ENCODE assay signal across 13 mouse cellular contexts in the genomic region with DNA sequence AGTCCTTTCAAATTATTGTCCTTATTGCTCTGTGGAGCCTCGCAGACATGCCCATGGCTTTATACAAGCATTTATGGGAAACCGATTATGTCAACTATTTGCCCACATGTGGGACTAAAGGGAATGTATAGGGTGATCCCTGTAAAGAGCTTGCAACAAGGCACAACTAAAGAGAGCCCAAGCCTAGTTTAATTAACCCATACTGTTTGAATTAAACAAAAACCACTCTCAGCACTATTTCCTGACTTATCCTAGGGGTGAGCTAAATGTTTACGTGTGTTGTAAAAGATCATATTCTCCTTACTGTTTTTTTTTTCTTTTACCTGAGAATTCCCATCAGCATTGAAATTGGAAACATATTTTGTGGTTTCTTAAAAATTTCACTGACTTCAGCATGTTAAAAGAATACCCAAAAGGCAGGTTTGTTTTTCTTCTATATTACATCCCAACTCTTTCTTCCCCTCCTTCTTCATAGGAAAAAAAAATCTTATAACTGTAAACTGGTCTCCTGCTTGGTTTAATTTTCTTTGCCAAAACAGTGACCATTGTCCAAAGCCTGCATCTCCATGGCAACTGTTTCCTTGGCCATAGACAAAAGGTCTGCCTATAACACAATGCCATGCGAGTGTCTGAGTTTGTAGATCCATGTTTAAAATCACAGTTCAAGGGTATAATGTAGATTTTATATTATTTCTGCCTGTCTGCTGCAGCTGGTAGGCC.
DNase-seq lines count a peak whose midpoint lies in the region; ATAC-seq lines count a peak whose summit lies in the region.
"Had no signal": no experiment of that assay in that cellular context is flagged by ENCODE, and none has a peak within 500 bp of the region (broad histone marks: within the 10 kb centered on the region; RNA-seq: fewer than 3 reads in every experiment).

No protein-coding gene starts in this region.

- H3K4me1 ChIP-seq in embryonic facial prominence, embryonic 14.5 days (ENCODE audit: control insufficient read depth, insufficient read depth, low read length) = peaks cover 23% of the 10 kb centered on the region
- peaks cover 4% of the 10 kb centered on the region; the same call in 1 of the 2 replicates for H3K4me1 ChIP-seq in hindbrain, embryonic 16.5 days (ENCODE audit: control insufficient read depth, insufficient read depth, low read depth, low read length)
- peaks cover 11% of the 10 kb centered on the region for H3K4me1 ChIP-seq in midbrain, embryonic 14.5 days (ENCODE audit: control insufficient read depth, insufficient read depth, low read length)

- no peak overlapping the region for H3K4me3 ChIP-seq in embryonic facial prominence, embryonic 14.5 days (ENCODE audit: low read depth, low read length)
- no peak overlapping the region for H3K4me3 ChIP-seq in hindbrain, embryonic 16.5 days (ENCODE audit: low read length)
- H3K4me3 ChIP-seq in midbrain, embryonic 14.5 days (replicated peaks; ENCODE audit: low read depth, low read length) = no peak overlapping the region

- no peaks in the 10 kb centered on the region for H3K9me3 ChIP-seq in embryonic facial prominence, embryonic 14.5 days (ENCODE audit: control insufficient read depth, low read length)
- H3K9me3 ChIP-seq in hindbrain, embryonic 16.5 days (ENCODE audit: control insufficient read depth, low read length) = no peaks in the 10 kb centered on the region
- no peaks in the 10 kb centered on the region for H3K9me3 ChIP-seq in midbrain, embryonic 14.5 days (ENCODE audit: control insufficient read depth, low read length)

- H3K4me2 ChIP-seq in embryonic facial prominence, embryonic 14.5 days (ENCODE audit: low read depth, low read length) = no peak overlapping the region
- H3K4me2 ChIP-seq in hindbrain, embryonic 16.5 days (ENCODE audit: low read length) = no peak overlapping the region
- H3K4me2 ChIP-seq in midbrain, embryonic 14.5 days (ENCODE audit: low read length) = no peak overlapping the region

- peak; percentile 82 for ATAC-seq in embryonic facial prominence, embryonic 14.5 days (ENCODE audit: low read depth)
- ATAC-seq in hindbrain, embryonic 16.5 days = 0 out of 2 replicates have a peak, but pooled peaks have one; percentile 65
- no peak for ATAC-seq in midbrain, embryonic 14.5 days (ENCODE audit: low FRiP score, low TSS enrichment)
- ATAC-seq: lung, postnatal 0 days had no signal

- peak overlapping the region; percentile 61; the same call in 1 of the 2 replicates for H3K27ac ChIP-seq in embryonic facial prominence, embryonic 14.5 days (replicated peaks; ENCODE audit: low read depth, low read length)
- H3K27ac ChIP-seq in hindbrain, embryonic 16.5 days (ENCODE audit: low read depth, low read length) = 0 out of 2 replicates have a peak overlapping the region, but pooled peaks have one; percentile 39
- 0 out of 2 replicates have a peak overlapping the region, but pooled peaks have one; percentile 26 for H3K27ac ChIP-seq in midbrain, embryonic 14.5 days (replicated peaks; ENCODE audit: low read depth, low read length)

- no peaks in the 10 kb centered on the region for H3K36me3 ChIP-seq in embryonic facial prominence, embryonic 14.5 days (ENCODE audit: control insufficient read depth, insufficient read depth, low read length)
- H3K36me3 ChIP-seq in hindbrain, embryonic 16.5 days (ENCODE audit: control insufficient read depth, insufficient read depth, low read length) = no peaks in the 10 kb centered on the region
- H3K36me3 ChIP-seq in midbrain, embryonic 14.5 days (ENCODE audit: control insufficient read depth, insufficient read depth, low read length) = no peaks in the 10 kb centered on the region

- WGBS in embryonic facial prominence, embryonic 14.5 days = 30% methylated on average over 4 of the region's 4 CpGs
- 33% methylated on average over 4 of the region's 4 CpGs for WGBS in hindbrain, embryonic 16.5 days
- WGBS in midbrain, embryonic 14.5 days = 44% methylated on average over 4 of the region's 4 CpGs

- intact Hi-C loops in heart, postnatal 10 days (cut with DNase I) = no loop called here

- no peaks in the 10 kb centered on the region for H3K27me3 ChIP-seq in embryonic facial prominence, embryonic 14.5 days (replicated peaks; ENCODE audit: control insufficient read depth, insufficient read depth, low read length)
- H3K27me3 ChIP-seq in hindbrain, embryonic 16.5 days (replicated peaks; ENCODE audit: control insufficient read depth, insufficient read depth, low read length) = no peaks in the 10 kb centered on the region
- H3K27me3 ChIP-seq in midbrain, embryonic 14.5 days (ENCODE audit: control insufficient read depth, insufficient read depth, low read length) = no peaks in the 10 kb centered on the region
- H3K27me3 ChIP-seq: CH12.LX had no signal

- H3K9ac ChIP-seq in embryonic facial prominence, embryonic 14.5 days (ENCODE audit: low read depth, low read length) = no peak overlapping the region
- H3K9ac ChIP-seq in hindbrain, embryonic 16.5 days (ENCODE audit: low read depth, low read length) = no peak overlapping the region
- H3K9ac ChIP-seq in midbrain, embryonic 14.5 days (replicated peaks; ENCODE audit: low read length) = no peak overlapping the region

- DNase-seq in embryo, embryonic 11 days = peak; percentile 37
- DNase-seq in embryonic facial prominence, embryonic 14.5 days (ENCODE audit: low spot score) = peak; percentile 30
- peak; percentile 62 for DNase-seq in midbrain, embryonic 14.5 days
- no peak for DNase-seq in urinary bladder, adult 18-20 months (ENCODE audit: low spot score in 2 of 2)
- no peak for DNase-seq in layer of hippocampus, postnatal 25 days (ENCODE audit: extremely low spot score in 1 of 2, low spot score in 1 of 2)
- no peak for DNase-seq in heart, postnatal 10 days
- DNase-seq: kidney, postnatal 14 days; layer of hippocampus, postnatal 36 days; right cerebral cortex, postnatal 25 days; thymus, postnatal 36 days had no signal

Comparison
In these comparisons a context has a peak if more than half of its experiments do, and no peak if none do; other contexts are left out.
1. DNase-seq: peak in embryo, embryonic 11 days (single experiment), embryonic facial prominence, embryonic 14.5 days (single experiment) and midbrain, embryonic 14.5 days (single experiment); none in urinary bladder, adult 18-20 months (0 of 2), layer of hippocampus, postnatal 25 days (0 of 2) and heart, postnatal 10 days (0 of 2).
2. Peak in every context shown above with its lines, with median percentiles within 50 percentile points of each other: H3K27ac ChIP-seq.